Mouse (Mus musculus) activated CD4-positive, CD25-positive, alpha-beta regulatory T cell, adult 9 weeks (primary cell): ENCODE measurements around the gene Erich3. TPM values are rescaled to one million over a fixed set of nuclear protein-coding genes. Genes with fewer than 3 reads are reported as not detected.

Experiments
- polyA plus RNA-seq: library from polyadenylated mRNA; unstranded; fragments of 100-300 nt; shearing (Covaris generic); gene quantifications from one replicate; pipeline ENCODE4 v1.2.1, GENCODE M21; 2017

Erich3 gene
- polyA plus RNA-seq: 0.28 TPM

GRCm38 (mm10) chr3:154663545-154663944 is at the start of gene Erich3:
Gene Erich3 (plus strand): TSS chr3:154663859.

Other genes with a start within 250 kb of the Erich3 start
- 2.6 TPM for gene Cryz, start 67.1 kb upstream of the Erich3 start, polyA plus RNA-seq
- 9.6 TPM for gene Tyw3, start 66.8 kb upstream of the Erich3 start, polyA plus RNA-seq